Mouse (Mus musculus): ENCODE data around the gene Brinp1. TPM values are rescaled to one million over a fixed set of nuclear protein-coding genes. Genes with fewer than 3 reads are reported as not detected.
"Not testable (repeated sequence)": the region's sequence is repeated elsewhere in the genome, so short reads cannot be mapped to it uniquely, and the experiment has no call there.

Gene Brinp1
- polyA plus RNA-seq, 1 experiment from 2014 or later = 4.1 TPM

DNA sequence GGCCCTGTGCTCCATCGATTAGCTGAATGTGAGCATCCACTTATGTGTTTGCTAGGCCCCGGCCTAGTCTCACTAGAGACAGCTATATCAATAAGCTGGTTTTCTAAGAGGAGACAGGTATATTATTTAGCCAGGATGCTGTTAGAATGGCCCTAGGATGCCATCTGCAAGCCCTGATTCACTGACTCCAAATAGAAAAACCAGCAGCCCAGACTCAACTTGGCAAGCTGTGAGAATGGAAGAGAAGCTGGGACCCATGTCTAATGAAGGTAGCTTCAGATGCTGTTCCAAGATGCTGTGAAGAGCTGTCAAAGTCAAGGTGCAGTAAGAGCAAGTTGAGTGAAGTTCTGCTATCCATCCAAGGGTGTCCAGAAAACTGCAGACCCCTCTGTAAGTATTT, 89.5 kb downstream of the Brinp1 start:
- WGBS (ENCODE audit: insufficient replicate concordance) = 88% methylated on average over 2 of the region's 2 CpGs
- no peaks in the 10 kb centered on the region for H3K4me1 ChIP-seq (ENCODE audit: control insufficient read depth, insufficient read depth, low read length)
- H3K4me3 ChIP-seq (ENCODE audit: low read depth, low read length) = no peak overlapping the region
- H3K27me3 ChIP-seq (ENCODE audit: control insufficient read depth, insufficient read depth, low read length) = no peaks in the 10 kb centered on the region
- ATAC-seq (replicated peaks; ENCODE audit: insufficient number of reproducible peaks, low FRiP score, low TSS enrichment) = no peak
- no peak overlapping the region for H3K9ac ChIP-seq (ENCODE audit: low read depth, low read length)
- H3K36me3 ChIP-seq (ENCODE audit: control insufficient read depth, insufficient read depth, low read length) = no peaks in the 10 kb centered on the region
- H3K4me2 ChIP-seq = no peak overlapping the region
- no peak overlapping the region for H3K27ac ChIP-seq (ENCODE audit: low read depth, low read length)
- no peaks in the 10 kb centered on the region for H3K9me3 ChIP-seq (replicated peaks; ENCODE audit: control insufficient read depth, low read length)

- Histone ChIP-seq H3K4me1 (ENCODE audit: control insufficient read depth, insufficient read depth, low read length) (no peaks in the 10 kb centered on the region), H3K9me3 (replicated peaks; ENCODE audit: control insufficient read depth, low read length) (no peaks in the 10 kb centered on the region), H3K27ac (ENCODE audit: low read depth, low read length) (no peak overlapping the region), H3K27me3 (ENCODE audit: control insufficient read depth, insufficient read depth, low read length) (no peaks in the 10 kb centered on the region), H3K36me3 (ENCODE audit: control insufficient read depth, insufficient read depth, low read length) (no peaks in the 10 kb centered on the region), H3K4me3 (ENCODE audit: low read depth, low read length) (no peak overlapping the region), H3K4me2 (no peak overlapping the region), H3K9ac (ENCODE audit: low read depth, low read length) (no peak overlapping the region)
- ATAC-seq (replicated peaks; ENCODE audit: insufficient number of reproducible peaks, low FRiP score, low TSS enrichment) = no peak
- WGBS (ENCODE audit: insufficient replicate concordance) = 46% methylated on average over 1 of the region's 1 CpGs
These were observed 97.3 kb downstream of the Brinp1 start for GRCm38 (mm10) chr4:68856868-68857267.

DNA sequence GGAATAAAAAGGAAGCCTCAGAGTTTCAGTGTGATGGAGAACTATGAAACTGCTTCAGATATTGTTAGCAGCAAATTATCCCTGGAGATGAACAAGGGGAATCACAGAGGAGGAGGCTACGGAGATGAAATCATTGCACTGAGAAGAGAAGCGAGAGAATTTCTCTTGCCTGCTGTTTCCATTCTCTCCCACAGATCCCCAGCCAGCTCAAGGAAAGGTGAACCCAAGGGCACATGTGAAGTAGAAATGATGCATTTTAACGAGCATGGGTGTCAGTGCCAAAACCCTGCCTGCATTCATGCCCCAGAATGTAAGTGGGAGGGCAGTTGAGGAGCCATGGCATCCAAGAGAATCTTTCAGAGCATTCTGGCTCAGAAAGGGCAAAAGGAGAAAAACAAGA, 104.5 kb downstream of the Brinp1 start:
- WGBS (ENCODE audit: insufficient replicate concordance) = 65% methylated on average over 3 of the region's 3 CpGs
- H3K9ac ChIP-seq (ENCODE audit: low read depth, low read length) = no peak overlapping the region
- ATAC-seq (replicated peaks; ENCODE audit: insufficient number of reproducible peaks, low FRiP score, low TSS enrichment) = no peak

GRCm38 (mm10) chr4:68846976-68847375, 107.2 kb downstream of the Brinp1 start:
- no peaks in the 10 kb centered on the region for H3K4me1 ChIP-seq (ENCODE audit: control insufficient read depth, insufficient read depth, low read length)
- H3K9me3 ChIP-seq (replicated peaks; ENCODE audit: control insufficient read depth, low read length) = no peaks in the 10 kb centered on the region
- H3K36me3 ChIP-seq (ENCODE audit: control insufficient read depth, insufficient read depth, low read length) = no peaks in the 10 kb centered on the region
- no peak overlapping the region for H3K27ac ChIP-seq (ENCODE audit: low read depth, low read length)
- 55% methylated on average over 1 of the region's 1 CpGs for WGBS (ENCODE audit: insufficient replicate concordance)
- no peaks in the 10 kb centered on the region for H3K27me3 ChIP-seq (ENCODE audit: control insufficient read depth, insufficient read depth, low read length)
- no peak overlapping the region for H3K9ac ChIP-seq (ENCODE audit: low read depth, low read length)
- no peak for ATAC-seq (replicated peaks; ENCODE audit: insufficient number of reproducible peaks, low FRiP score, low TSS enrichment)
- H3K4me2 ChIP-seq = no peak overlapping the region
- H3K4me3 ChIP-seq (ENCODE audit: low read depth, low read length) = no peak overlapping the region

More for the DNA sequence above, 104.5 kb downstream of the Brinp1 start:
- H3K36me3 ChIP-seq (ENCODE audit: control insufficient read depth, insufficient read depth, low read length) = no peaks in the 10 kb centered on the region
- no peaks in the 10 kb centered on the region for H3K4me1 ChIP-seq (ENCODE audit: control insufficient read depth, insufficient read depth, low read length)
- no peaks in the 10 kb centered on the region for H3K9me3 ChIP-seq (replicated peaks; ENCODE audit: control insufficient read depth, low read length)
- H3K4me2 ChIP-seq = no peak overlapping the region
- no peak overlapping the region for H3K27ac ChIP-seq (ENCODE audit: low read depth, low read length)
- H3K27me3 ChIP-seq (ENCODE audit: control insufficient read depth, insufficient read depth, low read length) = no peaks in the 10 kb centered on the region
- H3K4me3 ChIP-seq (ENCODE audit: low read depth, low read length) = no peak overlapping the region

GRCm38 (mm10) chr4:68845964-68846363, 108.2 kb downstream of the Brinp1 start:
- 45% methylated on average over 3 of the region's 3 CpGs for WGBS (ENCODE audit: insufficient replicate concordance)
- Histone ChIP-seq H3K4me3 (ENCODE audit: low read depth, low read length) (no peak overlapping the region), H3K4me1 (ENCODE audit: control insufficient read depth, insufficient read depth, low read length) (no peaks in the 10 kb centered on the region), H3K4me2 (no peak overlapping the region), H3K27me3 (ENCODE audit: control insufficient read depth, insufficient read depth, low read length) (no peaks in the 10 kb centered on the region), H3K27ac (ENCODE audit: low read depth, low read length) (no peak overlapping the region), H3K9me3 (replicated peaks; ENCODE audit: control insufficient read depth, low read length) (no peaks in the 10 kb centered on the region), H3K9ac (ENCODE audit: low read depth, low read length) (no peak overlapping the region), H3K36me3 (ENCODE audit: control insufficient read depth, insufficient read depth, low read length) (no peaks in the 10 kb centered on the region)
- ATAC-seq (replicated peaks; ENCODE audit: insufficient number of reproducible peaks, low FRiP score, low TSS enrichment) = no peak

GRCm38 (mm10) chr4:68813997-68814396, 140.2 kb downstream of the Brinp1 start:
- not testable (repeated sequence) for H3K4me3 ChIP-seq (ENCODE audit: low read depth, low read length); H3K9me3 ChIP-seq (replicated peaks; ENCODE audit: control insufficient read depth, low read length); H3K36me3 ChIP-seq (ENCODE audit: control insufficient read depth, insufficient read depth, low read length); H3K27ac ChIP-seq (ENCODE audit: low read depth, low read length); ATAC-seq (replicated peaks; ENCODE audit: insufficient number of reproducible peaks, low FRiP score, low TSS enrichment); H3K27me3 ChIP-seq (ENCODE audit: control insufficient read depth, insufficient read depth, low read length); H3K4me2 ChIP-seq; H3K4me1 ChIP-seq (ENCODE audit: control insufficient read depth, insufficient read depth, low read length); H3K9ac ChIP-seq (ENCODE audit: low read depth, low read length)

GRCm38 (mm10) chr4:68806502-68806901, 147.7 kb downstream of the Brinp1 start:
- ATAC-seq (replicated peaks; ENCODE audit: insufficient number of reproducible peaks, low FRiP score, low TSS enrichment) = no peak
- Histone ChIP-seq H3K27ac (ENCODE audit: low read depth, low read length) (no peak overlapping the region), H3K27me3 (ENCODE audit: control insufficient read depth, insufficient read depth, low read length) (no peaks in the 10 kb centered on the region), H3K36me3 (ENCODE audit: control insufficient read depth, insufficient read depth, low read length) (no peaks in the 10 kb centered on the region), H3K4me1 (ENCODE audit: control insufficient read depth, insufficient read depth, low read length) (no peaks in the 10 kb centered on the region), H3K9ac (ENCODE audit: low read depth, low read length) (no peak overlapping the region), H3K4me2 (no peak overlapping the region), H3K4me3 (ENCODE audit: low read depth, low read length) (no peak overlapping the region), H3K9me3 (replicated peaks; ENCODE audit: control insufficient read depth, low read length) (no peaks in the 10 kb centered on the region)
- 66% methylated on average over 3 of the region's 3 CpGs for WGBS (ENCODE audit: insufficient replicate concordance)

GRCm38 (mm10) chr4:68801923-68802855, 152.0 kb downstream of the Brinp1 start:
- 73% methylated on average over 6 of the region's 6 CpGs for WGBS (ENCODE audit: insufficient replicate concordance)
- Histone ChIP-seq H3K27me3 (ENCODE audit: control insufficient read depth, insufficient read depth, low read length) (no peaks in the 10 kb centered on the region), H3K27ac (ENCODE audit: low read depth, low read length) (no peak overlapping the region)

GRCm38 (mm10) chr4:68790003-68790402, 164.2 kb downstream of the Brinp1 start:
- Histone ChIP-seq H3K9me3 (replicated peaks; ENCODE audit: control insufficient read depth, low read length) (no peaks in the 10 kb centered on the region), H3K4me3 (ENCODE audit: low read depth, low read length) (no peak overlapping the region), H3K27me3 (ENCODE audit: control insufficient read depth, insufficient read depth, low read length) (no peaks in the 10 kb centered on the region), H3K27ac (ENCODE audit: low read depth, low read length) (no peak overlapping the region), H3K4me1 (ENCODE audit: control insufficient read depth, insufficient read depth, low read length) (no peaks in the 10 kb centered on the region), H3K4me2 (no peak overlapping the region), H3K9ac (ENCODE audit: low read depth, low read length) (no peak overlapping the region), H3K36me3 (ENCODE audit: control insufficient read depth, insufficient read depth, low read length) (no peaks in the 10 kb centered on the region)
- no peak for ATAC-seq (replicated peaks; ENCODE audit: insufficient number of reproducible peaks, low FRiP score, low TSS enrichment)
- 81% methylated on average over 5 of the region's 5 CpGs for WGBS (ENCODE audit: insufficient replicate concordance)

More at GRCm38 (mm10) chr4:68801923-68802855, 152.0 kb downstream of the Brinp1 start:
- Histone ChIP-seq H3K36me3 (ENCODE audit: control insufficient read depth, insufficient read depth, low read length) (no peaks in the 10 kb centered on the region), H3K9ac (ENCODE audit: low read depth, low read length) (no peak overlapping the region), H3K9me3 (replicated peaks; ENCODE audit: control insufficient read depth, low read length) (no peaks in the 10 kb centered on the region), H3K4me2 (no peak overlapping the region), H3K4me3 (ENCODE audit: low read depth, low read length) (no peak overlapping the region), H3K4me1 (ENCODE audit: control insufficient read depth, insufficient read depth, low read length) (no peaks in the 10 kb centered on the region)
- no peak for ATAC-seq (replicated peaks; ENCODE audit: insufficient number of reproducible peaks, low FRiP score, low TSS enrichment)

All from heart, embryonic 11.5 days (tissue).